Mouse (Mus musculus) MEL (cell line): ENCODE data around the gene Lrrc72. TPM values are rescaled to one million over a fixed set of nuclear protein-coding genes. Genes with fewer than 3 reads are reported as not detected.

Source experiments
- DNase-seq: peaks from one replicate; pipeline ENCODE4 v3.0.0; 2011; ENCODE audit warnings: low read depth, low spot score
- H3K27ac ChIP-seq: 2 replicates; pipeline ENCODE4 v1.5.1; 2012; ENCODE audit warnings: low read depth, mild to moderate bottlenecking, control low read depth, low read length, moderate library complexity; ENCODE audit not compliant: control insufficient read depth
- H3K27me3 ChIP-seq, 2 experiments: fragments of 150-350 bp in 1 of 2; sonication (generic) in 1 of 2; 2 replicates each; pipeline ENCODE4 v1.6.1; 2012; ENCODE audit warnings: low read length in 2 of 2, mild to moderate bottlenecking in 2 of 2, improper control_type of control experiment in 1 of 2, moderate library complexity in 1 of 2; ENCODE audit not compliant: insufficient read depth in 2 of 2, control insufficient read depth in 1 of 2
- H3K36me3 ChIP-seq, 2 experiments: 2 replicates each; pipeline ENCODE4 v1.6.1; 2012 to 2014; ENCODE audit warnings: low read length in 2 of 2, improper control_type of control experiment in 1 of 2, inconsistent platforms in 1 of 2, mild to moderate bottlenecking in 1 of 2; ENCODE audit not compliant: insufficient read depth in 2 of 2, control insufficient read depth in 1 of 2
- H3K4me1 ChIP-seq, 2 experiments: fragments of 150-350 bp in 1 of 2; sonication (generic) in 1 of 2; 2 replicates each; pipeline ENCODE4 v1.6.1; 2012; ENCODE audit warnings: low read length in 2 of 2, improper control_type of control experiment in 1 of 2, mild to moderate bottlenecking in 1 of 2; ENCODE audit not compliant: insufficient read depth in 2 of 2, control insufficient read depth in 1 of 2
- H3K4me3 ChIP-seq, 2 experiments: fragments of 150-350 bp in 1 of 2; sonication (generic) in 1 of 2; 2 replicates each; pipeline ENCODE4 v1.5.1; 2012; ENCODE audit warnings: low read depth in 2 of 2, low read length in 2 of 2, mild to moderate bottlenecking in 2 of 2, moderate library complexity in 2 of 2, control low read depth in 1 of 2, improper control_type of control experiment in 1 of 2; ENCODE audit not compliant: control insufficient read depth in 1 of 2, insufficient read depth in 1 of 2
- H3K79me2 ChIP-seq: 2 replicates; pipeline ENCODE4 v1.6.1; 2012; ENCODE audit warnings: mild to moderate bottlenecking, low read length, moderate library complexity; ENCODE audit not compliant: control insufficient read depth, poor library complexity, insufficient read depth
- H3K9ac ChIP-seq: 2 replicates; pipeline ENCODE4 v1.6.1; 2012; ENCODE audit warnings: low read depth, mild to moderate bottlenecking, control low read depth, low read length, moderate library complexity; ENCODE audit not compliant: control insufficient read depth, poor library complexity, severe bottlenecking
- H3K9me3 ChIP-seq: fragments of 150-350 bp; sonication (generic); replicated peaks from 2 replicates; pipeline ENCODE4 v1.6.1; 2012; ENCODE audit warnings: mild to moderate bottlenecking, low read length, improper control_type of control experiment, moderate library complexity; ENCODE audit not compliant: insufficient read depth
- BHLHE40 ChIP-seq: IDR thresholded peaks from 2 replicates; pipeline ENCODE4 v1.6.1; 2012; ENCODE audit warnings: low read depth, mild to moderate bottlenecking, inconsistent platforms, low read length, improper control_type of control experiment, borderline replicate concordance
- CHD2 ChIP-seq: IDR thresholded peaks from 2 replicates; pipeline ENCODE4 v1.6.1; 2011; ENCODE audit warnings: low read length, improper control_type of control experiment
- CTCF ChIP-seq, 3 experiments: IDR thresholded peaks in 2 of 3; conservative IDR thresholded peaks in 1 of 3; 2 replicates each; pipeline ENCODE4 v1.5.1; 2011 to 2012; ENCODE audit warnings: low read length in 3 of 3, low read depth in 2 of 3, mild to moderate bottlenecking in 2 of 3, improper control_type of control experiment in 1 of 3, inconsistent platforms in 1 of 3, mixed read lengths in 1 of 3, moderate library complexity in 1 of 3; ENCODE audit not compliant: control insufficient read depth in 1 of 3, insufficient read depth in 1 of 3, poor library complexity in 1 of 3, severe bottlenecking in 1 of 3
- E2F4 ChIP-seq: IDR thresholded peaks from 2 replicates; pipeline ENCODE4 v1.6.1; 2011; ENCODE audit warnings: low read depth, low read length, improper control_type of control experiment, borderline replicate concordance
- EP300 ChIP-seq, 2 experiments: IDR thresholded peaks; 2 replicates each; pipeline ENCODE4 v1.6.1; 2011; ENCODE audit warnings: improper control_type of control experiment in 2 of 2, low read length in 2 of 2, low read depth in 1 of 2, mild to moderate bottlenecking in 1 of 2
- ETS1 ChIP-seq: IDR thresholded peaks from 2 replicates; pipeline ENCODE4 v1.6.1; 2012; ENCODE audit warnings: low read depth, mild to moderate bottlenecking, inconsistent platforms, low read length, improper control_type of control experiment, moderate library complexity
- HCFC1 ChIP-seq: IDR thresholded peaks from 2 replicates; pipeline ENCODE4 v1.6.1; 2012; ENCODE audit warnings: low read depth, mild to moderate bottlenecking, inconsistent platforms, low read length, improper control_type of control experiment, moderate library complexity
- JUND ChIP-seq: IDR thresholded peaks from 2 replicates; pipeline ENCODE4 v1.6.1; 2011; ENCODE audit warnings: low read depth, mild to moderate bottlenecking, improper control_type of control experiment, low read length
- MAX ChIP-seq: IDR thresholded peaks from 2 replicates; pipeline ENCODE4 v1.6.1; 2011; ENCODE audit warnings: low read length, improper control_type of control experiment
- MXI1 ChIP-seq: IDR thresholded peaks from 2 replicates; pipeline ENCODE4 v1.6.1; 2011; ENCODE audit warnings: mild to moderate bottlenecking, low read depth, low read length, improper control_type of control experiment
- NELFE ChIP-seq: IDR thresholded peaks from 2 replicates; pipeline ENCODE4 v1.6.1; 2011; ENCODE audit warnings: low read depth, low read length, improper control_type of control experiment
- POLR2A ChIP-seq, 2 experiments: IDR thresholded peaks; 2 replicates each; pipeline ENCODE4 v1.6.1; 2011 to 2012; ENCODE audit warnings: low read length in 2 of 2, mild to moderate bottlenecking in 2 of 2, control low read depth in 1 of 2, improper control_type of control experiment in 1 of 2, low read depth in 1 of 2, moderate library complexity in 1 of 2; ENCODE audit not compliant: control insufficient read depth in 1 of 2, insufficient read depth in 1 of 2, poor library complexity in 1 of 2
- POLR2AphosphoS5 ChIP-seq: IDR thresholded peaks from 2 replicates; pipeline ENCODE4 v1.6.1; 2012; ENCODE audit warnings: low read depth, borderline replicate concordance, mild to moderate bottlenecking, inconsistent platforms, low read length, moderate library complexity, mixed read lengths
- RCOR1 ChIP-seq: IDR thresholded peaks from 2 replicates; pipeline ENCODE4 v1.6.1; 2012; ENCODE audit warnings: low read depth, mild to moderate bottlenecking, inconsistent platforms, low read length, improper control_type of control experiment
- SIN3A ChIP-seq: IDR thresholded peaks from 2 replicates; pipeline ENCODE4 v1.6.1; 2012; ENCODE audit warnings: low read length, improper control_type of control experiment, inconsistent platforms
- SMC3 ChIP-seq: IDR thresholded peaks from 2 replicates; pipeline ENCODE4 v1.6.1; 2011; ENCODE audit warnings: low read depth, low read length, improper control_type of control experiment
- TAL1 ChIP-seq: IDR thresholded peaks from 2 replicates; pipeline ENCODE4 v1.6.1; 2012; ENCODE audit warnings: mild to moderate bottlenecking, inconsistent platforms, low read length, moderate library complexity, mixed read lengths
- TCF12 ChIP-seq: IDR thresholded peaks from 2 replicates; pipeline ENCODE4 v1.6.1; 2014; ENCODE audit warnings: low read depth, mild to moderate bottlenecking, inconsistent platforms, low read length, improper control_type of control experiment, moderate library complexity
- USF1 ChIP-seq: IDR thresholded peaks from 2 replicates; pipeline ENCODE4 v1.6.1; 2014; ENCODE audit warnings: low read depth, mild to moderate bottlenecking, inconsistent platforms, low read length, improper control_type of control experiment, moderate library complexity
- USF2 ChIP-seq, 2 experiments: IDR thresholded peaks; 2 replicates each; pipeline ENCODE4 v1.6.1; 2011 to 2012; ENCODE audit warnings: improper control_type of control experiment in 2 of 2, low read length in 2 of 2, borderline replicate concordance in 1 of 2, inconsistent platforms in 1 of 2, low read depth in 1 of 2, mild to moderate bottlenecking in 1 of 2; ENCODE audit not compliant: insufficient read depth in 1 of 2
- ZMIZ1 ChIP-seq: IDR thresholded peaks from 2 replicates; pipeline ENCODE4 v1.6.1; 2012; ENCODE audit warnings: low read depth, mild to moderate bottlenecking, inconsistent platforms, low read length, improper control_type of control experiment, moderate library complexity
- polyA plus RNA-seq, 2 experiments: library from polyadenylated mRNA; stranded (reverse) in 1 of 2; unstranded in 1 of 2; fragments of >175 nt in 1 of 2; fragments of >200 nt in 1 of 2; gene quantifications; 2 replicates each; pipeline versions ENCODE4 v1.2.1 to v1.2.4; 2012; ENCODE audit warnings: low replicate concordance in 2 of 2, low read depth in 1 of 2; ENCODE audit not compliant: insufficient read length in 2 of 2, insufficient read depth in 1 of 2, missing spikeins in 1 of 2
- total RNA-seq: library from RNA; depleted of rRNA; stranded (reverse); fragments of 300-350 nt; gene quantifications from 2 replicates; pipeline ENCODE4 v1.2.3, GENCODE M21; 2012; rRNA removed

The Lrrc72 gene
- total RNA-seq (not detected in 2 replicates), polyA plus RNA-seq (not detected)

- Histone ChIP-seq H3K4me1 (no peaks in the 10 kb centered on the region), H3K9ac (no peak within 1 kb of the TSS), H3K4me3 (no peak within 1 kb of the TSS)
Observed at GRCm38 (mm10) chr12:36253298-36253697, at the start of gene Lrrc72. Gene Lrrc72 (minus strand): TSS chr12:36253398.

GRCm38 (mm10) chr12:36302326-36302725 lies 49.1 kb upstream of the Lrrc72 start:
- TF ChIP-seq USF1: no peak
- no peak for TF ChIP-seq SMC3
- no peak for TF ChIP-seq CTCF (IDR thresholded peaks at IDR 0.05 in 2 of 3, conservative IDR thresholded peaks at IDR 0.05 in 1 of 3; ENCODE audit: control insufficient read depth in 1 of 3, insufficient read depth in 1 of 3, low read depth in 2 of 3, low read length in 3 of 3, poor library complexity in 1 of 3, severe bottlenecking in 1 of 3)
- no peak for TF ChIP-seq NELFE
- TF ChIP-seq ZMIZ1: no peak
- no peak for TF ChIP-seq USF2 (IDR thresholded peaks at IDR 0.05; ENCODE audit: borderline replicate concordance in 1 of 2, insufficient read depth in 1 of 2, low read depth in 1 of 2, low read length in 2 of 2)
- TF ChIP-seq HCFC1: no peak
- TF ChIP-seq MAX: no peak
- TF ChIP-seq BHLHE40: no peak
- TF ChIP-seq E2F4: no peak
- TF ChIP-seq POLR2AphosphoS5: no peak
- no peak for TF ChIP-seq EP300 (IDR thresholded peaks at IDR 0.05; ENCODE audit: low read depth in 1 of 2, low read length in 2 of 2)
- TF ChIP-seq ETS1: no peak
- TF ChIP-seq MXI1: no peak
- no peak for TF ChIP-seq TAL1
- TF ChIP-seq, all 39 proteins: peak for 0
- Histone ChIP-seq H3K4me1 (no peaks in the 10 kb centered on the region), H3K27ac (no peak overlapping the region), H3K79me2 (no peaks in the 10 kb centered on the region), H3K36me3 (no peaks in the 10 kb centered on the region), H3K9me3 (no peaks in the 10 kb centered on the region), H3K27me3 (no peaks in the 10 kb centered on the region; a peak in 1 of 4 replicates), H3K9ac (no peak overlapping the region), H3K4me3 (no peak overlapping the region)
- no peak for DNase-seq

More at GRCm38 (mm10) chr12:36253298-36253697, at the start of gene Lrrc72:
- no peaks in the 10 kb centered on the region for H3K9me3 ChIP-seq
- H3K27me3 ChIP-seq: peaks cover 0 to 2% of the 10 kb centered on the region in 2 experiments; a peak in 2 of 4 replicates
- TF ChIP-seq SIN3A (no peak), ZMIZ1 (no peak), JUND (no peak), RCOR1 (no peak), POLR2A (IDR thresholded peaks at IDR 0.05; ENCODE audit: control insufficient read depth in 1 of 2, insufficient read depth in 1 of 2, low read depth in 1 of 2, low read length in 2 of 2, poor library complexity in 1 of 2) (no peak), CHD2 (no peak), TCF12 (no peak), MXI1 (no peak)
- TF ChIP-seq, all 39 proteins: peak for 0
- Histone ChIP-seq H3K27ac (no peak within 1 kb of the TSS), H3K36me3 (no peaks in the 10 kb centered on the region), H3K79me2 (no peaks in the 10 kb centered on the region)
- DNase-seq: no peak
